Mouse (Mus musculus): ENCODE data around the gene Kcnt1.

The Kcnt1 gene

GRCm38 (mm10) chr2:25877736-25878268 lies 14.3 kb downstream of the Kcnt1 start:
- DNase-seq (ENCODE audit: extremely low read depth, low read depth, low spot score): no peak

GRCm38 (mm10) chr2:25878516-25878915 lies 15.0 kb downstream of the Kcnt1 start:
- no peak for DNase-seq (ENCODE audit: extremely low read depth, low read depth, low spot score)

- DNase-seq (ENCODE audit: extremely low read depth, low read depth, low spot score): no peak
Observed at GRCm38 (mm10) chr2:25879061-25879460, 15.5 kb downstream of the Kcnt1 start.

GRCm38 (mm10) chr2:25882276-25882675 lies 18.7 kb downstream of the Kcnt1 start:
- no peak for DNase-seq (ENCODE audit: extremely low read depth, low read depth, low spot score)

GRCm38 (mm10) chr2:25884756-25885155 lies 21.2 kb downstream of the Kcnt1 start:
- DNase-seq (ENCODE audit: extremely low read depth, low read depth, low spot score): no peak

- DNase-seq (ENCODE audit: extremely low read depth, low read depth, low spot score): no peak
Observed at GRCm38 (mm10) chr2:25887226-25887625, 23.7 kb downstream of the Kcnt1 start.

- no peak for DNase-seq (ENCODE audit: extremely low read depth, low read depth, low spot score)
Observed at GRCm38 (mm10) chr2:25888144-25888543, 24.6 kb downstream of the Kcnt1 start.

GRCm38 (mm10) chr2:25892440-25892839 lies 28.9 kb downstream of the Kcnt1 start:
- DNase-seq (ENCODE audit: extremely low read depth, low read depth, low spot score): no peak

- no peak for DNase-seq (ENCODE audit: extremely low read depth, low read depth, low spot score)
Observed at GRCm38 (mm10) chr2:25898970-25899369, 35.4 kb downstream of the Kcnt1 start.

- DNase-seq (ENCODE audit: extremely low read depth, low read depth, low spot score): no peak
Observed at GRCm38 (mm10) chr2:25909872-25910271, 46.3 kb downstream of the Kcnt1 start.

GRCm38 (mm10) chr2:25913247-25913646 lies 49.7 kb downstream of the Kcnt1 start:
- no peak for DNase-seq (ENCODE audit: extremely low read depth, low read depth, low spot score)

GRCm38 (mm10) chr2:25914201-25914600 lies 50.7 kb downstream of the Kcnt1 start:
- DNase-seq (ENCODE audit: extremely low read depth, low read depth, low spot score): no peak

GRCm38 (mm10) chr2:25914821-25915220 lies 51.3 kb downstream of the Kcnt1 start:
- no peak for DNase-seq (ENCODE audit: extremely low read depth, low read depth, low spot score)

GRCm38 (mm10) chr2:25918408-25918807 lies 54.9 kb downstream of the Kcnt1 start:
- DNase-seq (ENCODE audit: extremely low read depth, low read depth, low spot score): no peak

- no peak for DNase-seq (ENCODE audit: extremely low read depth, low read depth, low spot score)
Observed at GRCm38 (mm10) chr2:25919972-25920371, 56.4 kb downstream of the Kcnt1 start.

GRCm38 (mm10) chr2:25923799-25924198 lies 60.3 kb downstream of the Kcnt1 start:
- DNase-seq (ENCODE audit: extremely low read depth, low read depth, low spot score): no peak

- DNase-seq (ENCODE audit: extremely low read depth, low read depth, low spot score): no peak
Observed at GRCm38 (mm10) chr2:25924934-25925333, 61.4 kb downstream of the Kcnt1 start.

GRCm38 (mm10) chr2:25927821-25928220 lies 64.3 kb downstream of the Kcnt1 start:
- no peak for DNase-seq (ENCODE audit: extremely low read depth, low read depth, low spot score)

GRCm38 (mm10) chr2:25931249-25931859 lies 67.8 kb downstream of the Kcnt1 start:
- no peak for DNase-seq (ENCODE audit: extremely low read depth, low read depth, low spot score)

- no peak for DNase-seq (ENCODE audit: extremely low read depth, low read depth, low spot score)
Observed at GRCm38 (mm10) chr2:25940503-25940902, 77.0 kb downstream of the Kcnt1 start.

- DNase-seq (ENCODE audit: extremely low read depth, low read depth, low spot score): no peak
Observed at GRCm38 (mm10) chr2:25943822-25944221, 80.3 kb downstream of the Kcnt1 start.

GRCm38 (mm10) chr2:25947950-25948349 lies 84.4 kb downstream of the Kcnt1 start:
- DNase-seq (ENCODE audit: extremely low read depth, low read depth, low spot score): no peak

GRCm38 (mm10) chr2:25949291-25949690 lies 85.8 kb downstream of the Kcnt1 start:
- DNase-seq (ENCODE audit: extremely low read depth, low read depth, low spot score): no peak

All from fat pad, adult 2 months (tissue).